Mouse (Mus musculus) gastrocnemius, adult 2 months (tissue): ENCODE results near the gene Lhx1. TPM values are rescaled to one million over a fixed set of nuclear protein-coding genes. Genes with fewer than 3 reads are reported as not detected.

Experiments used
- DNase-seq: peaks from one replicate; pipeline ENCODE4 v3.0.0; 2022
- H3K27ac ChIP-seq: fragments of 200-600 bp; 2 replicates; pipeline ENCODE4 v1.8.1; 2022; ENCODE audit warnings: mild to moderate bottlenecking
- H3K4me3 ChIP-seq: fragments of 200-600 bp; 2 replicates; pipeline ENCODE4 v1.8.1; 2022; ENCODE audit warnings: mild to moderate bottlenecking, moderate library complexity
- CTCF ChIP-seq: fragments of 200-600 bp; IDR thresholded peaks from 2 replicates; pipeline ENCODE4 v1.8.1; 2022; ENCODE audit warnings: antibody characterized with exemption, mild to moderate bottlenecking, moderate library complexity
- intact Hi-C: fragments of 180-260 bp; cut with DNase I; formaldehyde crosslinking; loops from one replicate; pipeline ENCODE4 v1.15.1; 2025
- total RNA-seq, 2 experiments: library from RNA; stranded (reverse); gene quantifications; 2 replicates each; pipeline ENCODE4 v1.2.3; 2021

The Lhx1 gene
- total RNA-seq, 2 experiments from 2014 or later, result not detected

- H3K27ac ChIP-seq, result no peak overlapping the region
- intact Hi-C loops, result no loop called here
- H3K4me3 ChIP-seq, result no peak overlapping the region
- peak; percentile 32 for TF ChIP-seq CTCF
- DNase-seq, result no peak
Measured at GRCm38 (mm10) chr11:84504296-84504695, 21.0 kb downstream of the Lhx1 start.

- intact Hi-C loops, result no loop called here
- Histone ChIP-seq H3K27ac (no peak overlapping the region), H3K4me3 (no peak overlapping the region)
- no peak for DNase-seq
- peak; percentile 37; the same call in 1 of the 2 replicates for TF ChIP-seq CTCF
Measured at GRCm38 (mm10) chr11:84497944-84498343, 27.4 kb downstream of the Lhx1 start.

GRCm38 (mm10) chr11:84496901-84497300 lies 28.4 kb downstream of the Lhx1 start:
- Histone ChIP-seq H3K27ac (no peak overlapping the region), H3K4me3 (no peak overlapping the region)
- intact Hi-C loops, result no loop called here
- TF ChIP-seq CTCF, result no peak
- no peak for DNase-seq

- no peak overlapping the region for H3K27ac ChIP-seq
- no peak for DNase-seq
- no peak overlapping the region for H3K4me3 ChIP-seq
- no peak for TF ChIP-seq CTCF
- intact Hi-C loops, result no loop called here
Measured at GRCm38 (mm10) chr11:84495774-84496173, 29.6 kb downstream of the Lhx1 start.

- intact Hi-C loops, result no loop called here
- peak overlapping the region; percentile 9; the same call in 1 of the 2 replicates for H3K27ac ChIP-seq
- no peak overlapping the region for H3K4me3 ChIP-seq
- TF ChIP-seq CTCF, result no peak
- DNase-seq, result no peak
Measured at GRCm38 (mm10) chr11:84481661-84482060, 43.7 kb downstream of the Lhx1 start.

GRCm38 (mm10) chr11:84480451-84480850 lies 44.9 kb downstream of the Lhx1 start:
- intact Hi-C loops, result no loop called here

GRCm38 (mm10) chr11:84476641-84477040 lies 48.7 kb downstream of the Lhx1 start:
- DNase-seq, result no peak
- no peak for TF ChIP-seq CTCF
- intact Hi-C loops, result no loop called here
- no peak overlapping the region for H3K4me3 ChIP-seq
- H3K27ac ChIP-seq, result no peak overlapping the region

More at GRCm38 (mm10) chr11:84480451-84480850, 44.9 kb downstream of the Lhx1 start:
- TF ChIP-seq CTCF, result no peak
- DNase-seq, result no peak
- H3K4me3 ChIP-seq, result no peak overlapping the region
- H3K27ac ChIP-seq, result peak overlapping the region; percentile 41; the same call in 1 of the 2 replicates

GRCm38 (mm10) chr11:84475991-84476390 lies 49.3 kb downstream of the Lhx1 start:
- DNase-seq, result no peak
- intact Hi-C loops, result no loop called here
- H3K27ac ChIP-seq, result no peak overlapping the region
- no peak for TF ChIP-seq CTCF
- no peak overlapping the region for H3K4me3 ChIP-seq

GRCm38 (mm10) chr11:84473093-84473667 lies 52.2 kb downstream of the Lhx1 start:
- Histone ChIP-seq H3K4me3 (no peak overlapping the region), H3K27ac (no peak overlapping the region)
- intact Hi-C loops, result no loop called here
- TF ChIP-seq CTCF, result no peak
- DNase-seq, result no peak

Other genes with a start within 250 kb of the Lhx1 start
- gene Aatf, start 12.0 kb downstream of the Lhx1 start, total RNA-seq, result 10 to 100 TPM; 13.1 to 13.2 TPM